Mouse (Mus musculus) layer of hippocampus, postnatal 36 days (tissue): Measurements from ENCODE around the gene Med24. TPM values are rescaled to one million over a fixed set of nuclear protein-coding genes. Genes with fewer than 3 reads are reported as not detected.

Source experiments
- DNase-seq, 2 experiments: peaks; one replicate each; pipeline ENCODE4 v3.0.0; 2022
- total RNA-seq, 2 experiments: library from RNA; stranded (reverse); gene quantifications; 2 replicates each; pipeline ENCODE4 v1.2.3; 2021

The Med24 gene
- total RNA-seq, 2 experiments from 2014 or later: 127 to 140 TPM

GRCm38 (mm10) chr11:98765421-98766309 lies 36.4 kb upstream of the Med24 start:
- no peak for DNase-seq

GRCm38 (mm10) chr11:98764746-98765145 lies 35.5 kb upstream of the Med24 start:
- no peak for DNase-seq

GRCm38 (mm10) chr11:98764091-98764490 lies 34.9 kb upstream of the Med24 start:
- DNase-seq: no peak

GRCm38 (mm10) chr11:98763502-98763861 lies 34.2 kb upstream of the Med24 start:
- DNase-seq: no peak

- peak in 1 of 2 experiments; percentile 24 for DNase-seq
Measured at GRCm38 (mm10) chr11:98762756-98763501, 33.7 kb upstream of the Med24 start.

GRCm38 (mm10) chr11:98761939-98762338 lies 32.7 kb upstream of the Med24 start:
- DNase-seq: no peak

- DNase-seq: no peak
Measured at GRCm38 (mm10) chr11:98756711-98757110, 27.5 kb upstream of the Med24 start.

GRCm38 (mm10) chr11:98755726-98756380 lies 26.6 kb upstream of the Med24 start:
- DNase-seq: no peak

- DNase-seq: peak in 1 of 2 experiments; percentile 12
Measured at GRCm38 (mm10) chr11:98754621-98755181, 25.5 kb upstream of the Med24 start.

GRCm38 (mm10) chr11:98754151-98754620 lies 25.0 kb upstream of the Med24 start:
- DNase-seq: no peak

- no peak for DNase-seq
Measured at GRCm38 (mm10) chr11:98753264-98753663, 24.0 kb upstream of the Med24 start.

- no peak for DNase-seq
Measured at GRCm38 (mm10) chr11:98752562-98753140, 23.4 kb upstream of the Med24 start.

GRCm38 (mm10) chr11:98751221-98751782 lies 22.1 kb upstream of the Med24 start:
- no peak for DNase-seq

- peak; percentile 85 to 86 for DNase-seq
Measured at GRCm38 (mm10) chr11:98750351-98751201, 21.3 kb upstream of the Med24 start.

- DNase-seq: no peak
Measured at GRCm38 (mm10) chr11:98749716-98750115, 20.5 kb upstream of the Med24 start.

- no peak for DNase-seq
Measured at GRCm38 (mm10) chr11:98748506-98749416, 19.5 kb upstream of the Med24 start.

- no peak for DNase-seq
Measured at GRCm38 (mm10) chr11:98747804-98748505, 18.7 kb upstream of the Med24 start.

- peak; percentile 91 to 92 for DNase-seq
Measured at GRCm38 (mm10) chr11:98746855-98747693, 17.8 kb upstream of the Med24 start.
